Mouse (Mus musculus) E14TG2a.4 (cell line): ENCODE results near the gene Sh3bp4.

Experiments used
- H3K27me3 ChIP-seq: 2 replicates; pipeline ENCODE4 v1.6.1; 2014; ENCODE audit warnings: low read length, control low read depth; ENCODE audit not compliant: insufficient read depth
- H3K36me3 ChIP-seq: 2 replicates; pipeline ENCODE4 v1.6.1; 2014; ENCODE audit warnings: low read length, control low read depth; ENCODE audit not compliant: insufficient read depth
- H3K4me1 ChIP-seq: replicated peaks from 2 replicates; pipeline ENCODE4 v1.6.1; 2014; ENCODE audit warnings: low read depth, low read length, control low read depth
- H3K4me3 ChIP-seq: replicated peaks from 2 replicates; pipeline ENCODE4 v1.5.1; 2014; ENCODE audit warnings: mild to moderate bottlenecking, low read length
- H3K9me3 ChIP-seq: 2 replicates; pipeline ENCODE4 v1.6.1; 2014; ENCODE audit warnings: low read length, control low read depth
- CTCF ChIP-seq: conservative IDR thresholded peaks from 2 replicates; pipeline ENCODE4 v1.5.1; 2014; ENCODE audit warnings: low read length
- NANOG ChIP-seq: IDR thresholded peaks from 2 replicates; pipeline ENCODE4 v1.6.1; 2014; ENCODE audit warnings: borderline replicate concordance, low read length, mixed read lengths
- POU5F1 ChIP-seq: IDR thresholded peaks from 2 replicates; pipeline ENCODE4 v1.6.1; 2014; ENCODE audit warnings: low read length, borderline replicate concordance

The Sh3bp4 gene

GRCm38 (mm10) chr1:89063800-89064199 is 6.4 kb upstream of the Sh3bp4 start:
- no peaks in the 10 kb centered on the region for H3K36me3 ChIP-seq
- H3K4me1 ChIP-seq, result peaks cover 17% of the 10 kb centered on the region
- H3K4me3 ChIP-seq, result no peak overlapping the region
- no peaks in the 10 kb centered on the region for H3K27me3 ChIP-seq
- peaks cover 15% of the 10 kb centered on the region for H3K9me3 ChIP-seq
- TF ChIP-seq NANOG, result no peak
- no peak for TF ChIP-seq POU5F1
- no peak for TF ChIP-seq CTCF

GRCm38 (mm10) chr1:89068812-89069211 is 1.4 kb upstream of the Sh3bp4 start:
- Histone ChIP-seq H3K4me1 (peaks cover 49% of the 10 kb centered on the region), H3K9me3 (no peaks in the 10 kb centered on the region), H3K4me3 (no peak overlapping the region), H3K27me3 (0 out of 2 replicates have a peak, but pooled peaks cover 5% of the 10 kb centered on the region), H3K36me3 (peaks cover 5% of the 10 kb centered on the region)
- no peak for TF ChIP-seq CTCF
- no peak for TF ChIP-seq POU5F1
- no peak for TF ChIP-seq NANOG

GRCm38 (mm10) chr1:89069479-89070102 is 624 bp upstream of the Sh3bp4 start:
- Histone ChIP-seq H3K27me3 (0 out of 2 replicates have a peak, but pooled peaks cover 5% of the 10 kb centered on the region), H3K4me1 (peaks cover 56% of the 10 kb centered on the region), H3K4me3 (peak overlapping the region; percentile 49), H3K9me3 (no peaks in the 10 kb centered on the region), H3K36me3 (peaks cover 7% of the 10 kb centered on the region)
- no peak for TF ChIP-seq POU5F1
- no peak for TF ChIP-seq NANOG
- TF ChIP-seq CTCF, result no peak

- Histone ChIP-seq H3K4me3 (peak overlapping the region; percentile 96), H3K4me1 (peaks cover 57% of the 10 kb centered on the region), H3K27me3 (0 out of 2 replicates have a peak, but pooled peaks cover 5% of the 10 kb centered on the region), H3K9me3 (no peaks in the 10 kb centered on the region), H3K36me3 (peaks cover 7% of the 10 kb centered on the region)
- no peak for TF ChIP-seq CTCF
- no peak for TF ChIP-seq NANOG
- no peak for TF ChIP-seq POU5F1
Observed at GRCm38 (mm10) chr1:89070871-89071361, 701 bp downstream of the Sh3bp4 start.

- Histone ChIP-seq H3K4me3 (peak overlapping the region; percentile 96), H3K4me1 (peaks cover 57% of the 10 kb centered on the region), H3K36me3 (peaks cover 7% of the 10 kb centered on the region), H3K9me3 (no peaks in the 10 kb centered on the region), H3K27me3 (0 out of 2 replicates have a peak, but pooled peaks cover 5% of the 10 kb centered on the region)
- TF ChIP-seq CTCF (no peak), POU5F1 (no peak), NANOG (no peak)
Observed at GRCm38 (mm10) chr1:89071371-89072142, 1.3 kb downstream of the Sh3bp4 start.

- H3K27me3 ChIP-seq, result 0 out of 2 replicates have a peak, but pooled peaks cover 5% of the 10 kb centered on the region
- TF ChIP-seq CTCF, result no peak
- TF ChIP-seq POU5F1, result no peak
- no peak for TF ChIP-seq NANOG
- peaks cover 57% of the 10 kb centered on the region for H3K4me1 ChIP-seq
- peaks cover 7% of the 10 kb centered on the region for H3K36me3 ChIP-seq
- peak overlapping the region; percentile 96 for H3K4me3 ChIP-seq
- H3K9me3 ChIP-seq, result no peaks in the 10 kb centered on the region
Observed at GRCm38 (mm10) chr1:89072143-89072990, 2.2 kb downstream of the Sh3bp4 start.

GRCm38 (mm10) chr1:89073291-89073846 is 3.2 kb downstream of the Sh3bp4 start:
- no peaks in the 10 kb centered on the region for H3K9me3 ChIP-seq
- peaks cover 7% of the 10 kb centered on the region for H3K36me3 ChIP-seq
- no peak overlapping the region for H3K4me3 ChIP-seq
- 0 out of 2 replicates have a peak, but pooled peaks cover 5% of the 10 kb centered on the region for H3K27me3 ChIP-seq
- no peak for TF ChIP-seq POU5F1
- TF ChIP-seq NANOG, result no peak
- no peak for TF ChIP-seq CTCF
- peaks cover 50% of the 10 kb centered on the region for H3K4me1 ChIP-seq

GRCm38 (mm10) chr1:89074678-89075077 is 4.5 kb downstream of the Sh3bp4 start:
- H3K9me3 ChIP-seq, result no peaks in the 10 kb centered on the region
- H3K4me1 ChIP-seq, result peaks cover 48% of the 10 kb centered on the region
- H3K36me3 ChIP-seq, result peaks cover 7% of the 10 kb centered on the region
- H3K27me3 ChIP-seq, result 0 out of 2 replicates have a peak, but pooled peaks cover 5% of the 10 kb centered on the region
- H3K4me3 ChIP-seq, result no peak overlapping the region
- no peak for TF ChIP-seq NANOG
- TF ChIP-seq POU5F1, result no peak
- no peak for TF ChIP-seq CTCF
